Mouse (Mus musculus) embryonic facial prominence, embryonic 14.5 days (tissue): ENCODE results near the gene Grin2d. TPM values are rescaled to one million over a fixed set of nuclear protein-coding genes. Genes with fewer than 3 reads are reported as not detected.
A peak's percentile ranks its signal among the peaks of the same experiment; 100 is the strongest.

ENCODE experiments used
- ATAC-seq: fragments of 200-750 bp; cut with Nextera tagmentation; 2 replicates; pipeline ENCODE4 v1.8.0; 2017; ENCODE audit warnings: low read depth, moderate number of reproducible peaks, moderate TSS enrichment
- DNase-seq: peaks from one replicate; pipeline ENCODE4 v3.0.0-alpha.2; 2015; ENCODE audit warnings: low spot score
- H3K27ac ChIP-seq: fragments of 300-500 bp; sonication (generic); replicated peaks from 2 replicates; pipeline ENCODE4 v1.5.1; 2014; ENCODE audit warnings: low read depth, mild to moderate bottlenecking, low read length, moderate library complexity
- H3K27me3 ChIP-seq: fragments of 300-500 bp; sonication (generic); replicated peaks from 2 replicates; pipeline ENCODE4 v1.6.1; 2014; ENCODE audit warnings: low read length; ENCODE audit not compliant: control insufficient read depth, insufficient read depth
- H3K36me3 ChIP-seq: fragments of 300-500 bp; sonication (generic); 2 replicates; pipeline ENCODE4 v1.6.1; 2014; ENCODE audit warnings: low read length, mixed read lengths; ENCODE audit not compliant: control insufficient read depth, insufficient read depth
- H3K4me1 ChIP-seq: fragments of 300-500 bp; sonication (generic); 2 replicates; pipeline ENCODE4 v1.6.1; 2014; ENCODE audit warnings: antibody characterized with exemption, low read length; ENCODE audit not compliant: control insufficient read depth, insufficient read depth
- H3K4me2 ChIP-seq: fragments of 300-500 bp; sonication (generic); 2 replicates; pipeline ENCODE4 v1.6.1; 2014; ENCODE audit warnings: low read depth, mild to moderate bottlenecking, low read length, moderate library complexity, mixed read lengths
- H3K4me3 ChIP-seq: fragments of 300-500 bp; sonication (generic); 2 replicates; pipeline ENCODE4 v1.5.1; 2014; ENCODE audit warnings: low read depth, mild to moderate bottlenecking, low read length
- H3K9ac ChIP-seq: fragments of 300-500 bp; sonication (generic); 2 replicates; pipeline ENCODE4 v1.6.1; 2014; ENCODE audit warnings: low read depth, mild to moderate bottlenecking, low read length, moderate library complexity, mixed read lengths
- H3K9me3 ChIP-seq: fragments of 300-500 bp; sonication (generic); 2 replicates; pipeline ENCODE4 v1.6.1; 2016; ENCODE audit warnings: low read length; ENCODE audit not compliant: control insufficient read depth
- WGBS: fragments of 180-500 bp; shearing (Covaris S2); extraction: QIAGEN DNeasy Blood & Tissue Kit; methylation state at CpG from one replicate; pipeline ENCODE4 v1.1.7; 2014; 5-methylcytosine and 5-hydroxymethylcytosine counted together
- polyA plus RNA-seq: library from polyadenylated mRNA; unstranded; fragments of >200 nt; fragmentation: Nextera tagmentation; extraction: Ambion mirVana; gene quantifications from 2 replicates; pipeline ENCODE4 v1.2.1, GENCODE M21; 2014

Grin2d gene
- polyA plus RNA-seq, 1 experiment from 2014 or later, result 1.0 TPM

- no peaks in the 10 kb centered on the region for H3K4me1 ChIP-seq
- no peaks in the 10 kb centered on the region for H3K36me3 ChIP-seq
- no peak overlapping the region for H3K9ac ChIP-seq
- H3K9me3 ChIP-seq, result no peaks in the 10 kb centered on the region
- H3K27me3 ChIP-seq, result no peaks in the 10 kb centered on the region
- 85% methylated on average over 2 of the region's 2 CpGs for WGBS
- ATAC-seq, result no peak
- DNase-seq, result no peak
- no peak overlapping the region for H3K4me3 ChIP-seq
- no peak overlapping the region for H3K4me2 ChIP-seq
- H3K27ac ChIP-seq, result no peak overlapping the region
These were observed 14.5 kb upstream of the Grin2d start for GRCm38 (mm10) chr7:45892651-45893050.

GRCm38 (mm10) chr7:45887246-45887645 is 9.1 kb upstream of the Grin2d start:
- Histone ChIP-seq H3K9me3 (no peaks in the 10 kb centered on the region), H3K36me3 (peaks cover 36% of the 10 kb centered on the region), H3K9ac (peak overlapping the region; percentile 30; the same call in 1 of the 2 replicates), H3K27ac (0 out of 2 replicates have a peak overlapping the region, but pooled peaks have one; percentile 39), H3K27me3 (no peaks in the 10 kb centered on the region), H3K4me2 (no peak overlapping the region), H3K4me1 (no peaks in the 10 kb centered on the region), H3K4me3 (no peak overlapping the region)
- WGBS, result 48% methylated on average over 3 of the region's 3 CpGs
- no peak for DNase-seq
- no peak for ATAC-seq

GRCm38 (mm10) chr7:45881011-45881410 is 2.8 kb upstream of the Grin2d start:
- Histone ChIP-seq H3K9ac (no peak overlapping the region), H3K9me3 (no peaks in the 10 kb centered on the region), H3K36me3 (peaks cover 97% of the 10 kb centered on the region), H3K4me3 (no peak overlapping the region), H3K4me2 (no peak overlapping the region), H3K27me3 (no peaks in the 10 kb centered on the region), H3K27ac (no peak overlapping the region), H3K4me1 (no peaks in the 10 kb centered on the region)
- DNase-seq, result no peak
- ATAC-seq, result no peak
- WGBS, result 91% methylated on average over 2 of the region's 2 CpGs

GRCm38 (mm10) chr7:45880531-45880930 is 2.4 kb upstream of the Grin2d start:
- H3K9ac ChIP-seq, result no peak overlapping the region
- WGBS, result 96% methylated on average over 4 of the region's 4 CpGs
- no peak overlapping the region for H3K27ac ChIP-seq
- no peaks in the 10 kb centered on the region for H3K9me3 ChIP-seq
- H3K4me1 ChIP-seq, result no peaks in the 10 kb centered on the region
- DNase-seq (no peak), ATAC-seq (no peak)
- peaks cover 99% of the 10 kb centered on the region for H3K36me3 ChIP-seq
- no peaks in the 10 kb centered on the region for H3K27me3 ChIP-seq
- H3K4me3 ChIP-seq, result no peak overlapping the region
- no peak overlapping the region for H3K4me2 ChIP-seq

- no peak overlapping the region for H3K27ac ChIP-seq
- no peak overlapping the region for H3K4me2 ChIP-seq
- DNase-seq, result no peak
- peaks cover 79% of the 10 kb centered on the region for H3K36me3 ChIP-seq
- H3K9me3 ChIP-seq, result no peaks in the 10 kb centered on the region
- no peaks in the 10 kb centered on the region; the same call in 1 of the 2 replicates for H3K27me3 ChIP-seq
- 96% methylated on average over 7 of the region's 7 CpGs for WGBS
- H3K9ac ChIP-seq, result no peak overlapping the region
- ATAC-seq, result no peak
- no peak overlapping the region for H3K4me3 ChIP-seq
- peaks cover 11% of the 10 kb centered on the region for H3K4me1 ChIP-seq
These were observed 1.3 kb downstream of the Grin2d start for GRCm38 (mm10) chr7:45876895-45877294.

GRCm38 (mm10) chr7:45873061-45873947 is 4.9 kb downstream of the Grin2d start:
- peaks cover 30% of the 10 kb centered on the region for H3K4me1 ChIP-seq
- H3K27ac ChIP-seq, result peak overlapping the region; percentile 94
- H3K27me3 ChIP-seq, result peaks cover 32% of the 10 kb centered on the region
- H3K4me3 ChIP-seq, result peak overlapping the region; percentile 93
- DNase-seq, result no peak
- H3K9ac ChIP-seq, result peak overlapping the region; percentile 98
- H3K9me3 ChIP-seq, result no peaks in the 10 kb centered on the region
- H3K36me3 ChIP-seq, result peaks cover 43% of the 10 kb centered on the region
- peak overlapping the region; percentile 95 for H3K4me2 ChIP-seq
- 2% methylated on average over 26 of the region's 28 CpGs for WGBS
- peak; percentile 45 for ATAC-seq

GRCm38 (mm10) chr7:45872624-45873023 is 5.6 kb downstream of the Grin2d start, which contains the start of gene Kdelr1:
TSS of gene Kdelr1 (plus strand) at chr7:45872772.
- WGBS, result 0% methylated on average over 18 of the region's 18 CpGs
- Histone ChIP-seq H3K9me3 (no peaks in the 10 kb centered on the region), H3K4me3 (peak within 1 kb of the TSS; percentile 93), H3K4me1 (peaks cover 37% of the 10 kb centered on the region), H3K4me2 (peak within 1 kb of the TSS; percentile 95), H3K27me3 (peaks cover 38% of the 10 kb centered on the region), H3K36me3 (peaks cover 37% of the 10 kb centered on the region), H3K9ac (peak within 1 kb of the TSS; percentile 98), H3K27ac (peak within 1 kb of the TSS; percentile 94)
- ATAC-seq (peak; percentile 80), DNase-seq (peak; percentile 94)

- H3K4me2 ChIP-seq, result peak overlapping the region; percentile 61
- H3K4me3 ChIP-seq, result peak overlapping the region; percentile 36
- H3K9ac ChIP-seq, result peak overlapping the region; percentile 61
- H3K27me3 ChIP-seq, result peaks cover 40% of the 10 kb centered on the region
- no peak overlapping the region for H3K27ac ChIP-seq
- H3K4me1 ChIP-seq, result peaks cover 44% of the 10 kb centered on the region
- no peak for DNase-seq
- H3K36me3 ChIP-seq, result peaks cover 15% of the 10 kb centered on the region; the same call in 1 of the 2 replicates
- under 1% methylated on average over 18 of the region's 30 CpGs for WGBS
- no peaks in the 10 kb centered on the region for H3K9me3 ChIP-seq
- ATAC-seq, result no peak
These were observed 7.7 kb downstream of the Grin2d start for GRCm38 (mm10) chr7:45870282-45871058.
